Mouse (Mus musculus): ENCODE measurements around the gene Casq1. TPM values are rescaled to one million over a fixed set of nuclear protein-coding genes. Genes with fewer than 3 reads are reported as not detected.

Gene Casq1
- polyA plus RNA-seq, 1 experiment = 3.2 TPM

DNA sequence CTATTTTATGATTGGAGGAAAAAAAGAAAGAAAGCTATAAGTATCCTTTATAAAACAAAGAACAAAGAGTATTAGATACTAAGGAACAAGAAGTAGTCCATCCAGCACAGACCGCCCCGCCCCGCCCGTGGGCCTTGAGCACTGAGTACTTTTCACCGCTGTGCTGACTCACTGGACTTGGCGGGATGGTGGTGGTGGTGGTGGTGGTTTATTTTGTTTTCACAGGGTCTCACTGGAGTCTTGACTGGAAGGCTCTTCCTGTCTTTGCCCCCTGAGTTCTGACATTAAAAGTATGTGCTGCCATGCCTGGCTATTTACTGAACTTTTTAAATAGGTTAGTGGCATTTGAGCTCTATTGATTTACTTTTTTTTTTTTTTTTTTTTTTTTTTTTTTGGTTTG, 36.6 kb downstream of the Casq1 start:
- DNase-seq (ENCODE audit: low spot score) = no peak

GRCm38 (mm10) chr1:172181777-172182176, 37.9 kb downstream of the Casq1 start:
- no peak for DNase-seq (ENCODE audit: low spot score)

GRCm38 (mm10) chr1:172180881-172181280, 38.8 kb downstream of the Casq1 start:
- DNase-seq (ENCODE audit: low spot score) = no peak

- DNase-seq (ENCODE audit: low spot score) = no peak
Measured at GRCm38 (mm10) chr1:172179102-172179501, 40.6 kb downstream of the Casq1 start.

DNA sequence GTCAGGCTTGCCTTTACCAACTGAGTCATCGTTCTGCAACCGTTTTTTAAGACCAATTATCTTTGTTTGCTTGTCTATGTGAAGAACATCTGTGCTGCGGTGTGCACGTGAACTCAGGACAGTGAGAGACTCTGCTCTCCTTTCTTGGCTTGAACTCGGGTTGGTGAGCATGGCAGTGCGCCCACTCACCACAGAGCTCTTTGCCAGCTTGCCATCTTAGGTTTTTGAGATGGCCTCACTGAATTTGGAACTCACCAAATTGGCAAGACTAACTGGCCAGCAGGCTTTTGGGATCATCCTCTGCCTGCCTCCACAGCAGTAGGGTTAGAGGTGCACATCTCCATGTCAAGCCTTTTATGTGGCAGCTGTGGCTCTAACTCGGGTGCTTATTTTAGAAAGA, 41.9 kb downstream of the Casq1 start:
- no peak for DNase-seq (ENCODE audit: low spot score)

GRCm38 (mm10) chr1:172173181-172173580, 46.5 kb downstream of the Casq1 start:
- no peak for DNase-seq (ENCODE audit: low spot score)

DNA sequence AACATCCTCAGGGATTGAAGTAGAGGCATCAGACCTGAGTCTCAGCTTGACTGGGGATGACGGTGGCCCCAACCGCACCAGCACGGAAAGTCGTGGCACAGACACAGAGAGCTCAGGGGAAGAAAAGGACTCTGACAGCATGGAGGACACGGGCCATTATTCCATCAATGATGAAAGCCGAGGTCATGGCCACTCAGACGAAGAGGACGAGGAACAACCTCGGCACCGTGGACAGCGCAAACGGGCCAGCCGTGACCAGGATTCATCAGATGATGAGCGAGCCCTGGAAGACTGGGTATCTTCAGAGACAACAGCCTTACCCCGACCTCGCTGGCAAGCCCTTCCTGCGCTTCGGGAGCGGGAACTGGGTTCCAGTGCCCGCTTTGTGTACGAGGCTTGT, 47.3 kb downstream of the Casq1 start:
- DNase-seq (ENCODE audit: low spot score) = no peak

DNA sequence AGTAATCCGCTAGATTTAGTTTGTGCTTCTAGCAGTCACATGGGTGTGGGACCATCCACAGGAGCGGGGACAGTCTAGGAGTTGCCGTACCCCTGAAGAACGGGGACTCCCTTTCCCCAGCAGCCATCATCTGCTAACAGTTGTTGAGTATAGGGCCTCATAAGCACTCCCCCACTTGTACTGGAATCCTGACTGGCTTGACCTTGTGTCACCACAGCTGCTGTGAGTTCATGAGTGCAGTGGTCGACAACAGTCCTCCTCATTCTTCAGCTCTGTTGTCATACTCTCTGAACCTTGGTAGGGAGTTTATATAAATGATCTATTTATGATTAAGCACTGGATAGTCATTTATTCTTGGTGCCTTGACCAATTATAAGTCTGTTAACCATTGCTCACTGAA, 49.9 kb downstream of the Casq1 start:
- DNase-seq (ENCODE audit: low spot score) = no peak

GRCm38 (mm10) chr1:172167911-172168310, 51.8 kb downstream of the Casq1 start:
- no peak for DNase-seq (ENCODE audit: low spot score)

DNA sequence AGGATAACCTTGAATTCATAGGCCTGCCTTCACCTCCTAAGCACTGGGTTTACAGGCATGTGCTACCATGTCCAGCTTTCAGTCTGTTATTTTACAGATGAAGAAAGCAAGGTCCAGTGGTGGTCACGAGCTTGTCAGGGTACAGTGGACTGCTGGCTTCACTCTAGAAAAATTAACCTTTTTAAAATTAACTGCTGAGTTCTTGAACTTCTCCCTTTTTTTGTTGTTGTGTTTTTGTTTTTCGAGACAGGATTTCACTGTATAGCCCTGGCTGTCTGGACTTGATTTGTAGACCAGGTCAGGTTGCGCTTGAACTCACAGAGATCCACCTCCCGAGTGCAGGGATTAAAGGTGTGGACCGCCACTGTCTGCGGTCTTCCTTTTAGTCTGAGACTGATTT, 56.7 kb downstream of the Casq1 start:
- DNase-seq (ENCODE audit: low spot score) = no peak

DNA sequence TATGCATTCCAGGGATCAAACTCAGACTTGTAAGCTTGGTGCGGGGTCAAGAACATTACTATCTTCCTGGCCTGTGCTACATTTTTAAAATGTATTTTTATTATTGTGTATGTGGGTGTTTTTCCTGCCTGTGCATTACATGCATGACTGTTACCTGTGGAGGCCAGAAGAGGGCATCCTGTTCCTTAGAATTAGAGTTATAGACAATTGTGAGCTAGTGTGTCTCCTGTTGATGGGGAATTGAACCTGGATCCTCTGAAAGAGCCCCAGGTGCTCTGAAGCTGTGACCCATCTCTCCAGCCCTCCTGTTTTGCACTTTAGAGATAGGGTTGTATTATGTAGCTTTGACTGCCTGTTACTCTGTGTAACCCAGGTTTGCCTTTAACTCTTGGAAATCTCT, 57.7 kb downstream of the Casq1 start:
- no peak for DNase-seq (ENCODE audit: low spot score)

DNA sequence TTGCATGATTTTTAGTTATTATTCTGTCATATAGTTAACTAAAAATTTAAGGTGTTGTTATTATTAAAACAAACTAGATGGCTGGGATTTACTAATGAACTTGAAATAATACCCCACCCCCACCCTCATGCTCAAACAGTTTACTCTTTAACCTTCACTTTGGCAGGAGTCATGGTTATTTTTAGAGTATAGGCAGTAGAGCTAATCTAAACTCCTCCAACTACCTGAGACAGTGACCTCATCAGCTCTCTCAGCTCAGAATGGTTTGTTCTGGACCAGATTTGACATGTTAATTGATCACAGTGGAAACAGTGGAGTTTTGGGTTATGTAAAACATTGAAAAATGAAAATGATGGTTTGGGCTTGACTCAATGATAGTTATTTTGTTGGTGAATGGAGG, 59.2 kb downstream of the Casq1 start:
- DNase-seq (ENCODE audit: low spot score) = no peak

DNA sequence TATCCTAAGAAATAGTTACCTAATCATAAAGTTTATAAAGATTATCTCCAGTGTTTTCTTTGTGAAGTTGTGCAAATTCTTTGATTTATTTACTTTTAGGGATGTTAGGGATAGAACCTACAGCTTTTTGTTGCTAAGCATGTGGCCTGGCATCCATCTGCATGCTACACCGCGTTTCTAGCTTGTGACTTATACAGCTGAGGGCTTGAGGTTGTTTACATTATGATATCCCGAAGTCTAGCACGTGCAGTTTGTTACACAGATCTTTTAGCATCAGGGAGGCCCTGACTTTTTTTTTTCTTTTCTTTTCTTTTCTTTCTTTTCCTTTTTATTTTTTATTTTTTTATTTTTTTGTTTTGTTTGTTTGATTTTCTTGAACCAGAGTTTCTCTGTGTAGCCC, 59.7 kb downstream of the Casq1 start:
- no peak for DNase-seq (ENCODE audit: low spot score)

Other genes with a start within 250 kb of the Casq1 start
- 3.7 and 6.4 TPM in 2 replicates for gene Vangl2, start 191.4 kb downstream of the Casq1 start, polyA plus RNA-seq (2012; rRNA removed)
- not detected in 2 replicates for gene Nhlh1, start 162.3 kb downstream of the Casq1 start, polyA plus RNA-seq (2012; rRNA removed)
- 84.9 and 135 TPM in 2 replicates for gene Copa, start 137.3 kb downstream of the Casq1 start, polyA plus RNA-seq (2012; rRNA removed)
- 94.8 and 100.0 TPM in 2 replicates for gene Ncstn, start 137.1 kb downstream of the Casq1 start, polyA plus RNA-seq (2012; rRNA removed)
- 89.4 and 89.6 TPM in 2 replicates for gene Pex19, start 93.1 kb downstream of the Casq1 start, polyA plus RNA-seq (2012; rRNA removed)
- gene Dcaf8, start 71.8 kb downstream of the Casq1 start, polyA plus RNA-seq (2012; rRNA removed) = 115 and 118 TPM in 2 replicates
- 165 and 166 TPM in 2 replicates for gene Pea15a, start 13.1 kb downstream of the Casq1 start, polyA plus RNA-seq (2012; rRNA removed)
- gene Atp1a4, start 38.5 kb upstream of the Casq1 start, polyA plus RNA-seq (2012; rRNA removed) = not detected in 2 replicates
- 54.7 and 60.0 TPM in 2 replicates for gene Igsf8, start 41.8 kb upstream of the Casq1 start, polyA plus RNA-seq (2012; rRNA removed)
- 44.1 and 57.0 TPM in 2 replicates for gene Atp1a2, start 78.2 kb upstream of the Casq1 start, polyA plus RNA-seq (2012; rRNA removed)
- gene Kcnj9, start 109.5 kb upstream of the Casq1 start, polyA plus RNA-seq (2012; rRNA removed) = 0.04 and 0.23 TPM in 2 replicates
- gene Kcnj10, start 121.3 kb upstream of the Casq1 start, polyA plus RNA-seq (2012; rRNA removed) = 0.39 and 0.52 TPM in 2 replicates
- gene Pigm, start 156.7 kb upstream of the Casq1 start, polyA plus RNA-seq (2012; rRNA removed) = 10.3 and 11.5 TPM in 2 replicates

Measured in urinary bladder, adult 2 months (tissue).